20 mouse cellular contexts compared by ENCODE assay signal in the genomic region with DNA sequence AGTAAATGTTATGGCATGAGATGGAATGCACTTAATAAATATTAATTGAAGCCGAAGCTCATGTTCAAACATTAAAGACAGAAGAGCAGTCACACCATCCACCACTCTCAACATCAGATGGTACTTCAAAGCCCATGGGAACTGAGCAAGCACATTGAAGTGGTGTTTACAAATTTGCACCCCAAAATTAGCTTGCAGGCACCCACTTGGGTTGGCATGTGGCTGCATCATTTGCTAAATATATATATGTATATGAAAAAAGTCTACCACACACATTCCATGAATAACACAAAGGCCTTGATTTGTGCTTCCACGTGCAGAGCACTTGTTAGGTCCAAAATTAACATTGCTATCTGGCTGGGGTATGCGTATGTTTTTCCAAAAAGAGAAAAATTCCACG.
A peak's percentile ranks its signal among the peaks of the same experiment; 100 is the strongest.
DNase-seq lines count a peak whose midpoint lies in the region; ATAC-seq lines count a peak whose summit lies in the region.
"Had no signal": no experiment of that assay in that cellular context is flagged by ENCODE, and none has a peak within 500 bp of the region (broad histone marks: within the 10 kb centered on the region; RNA-seq: fewer than 3 reads in every experiment).

No protein-coding gene starts in this region.

- DNase-seq in frontal cortex, postnatal 25 days (ENCODE audit: low spot score in 2 of 2), result no peak
- peak; percentile 4 to 11 for DNase-seq in layer of hippocampus, adult 18-20 months (ENCODE audit: low spot score in 2 of 2)
- DNase-seq in layer of hippocampus, adult 8-10 months (ENCODE audit: low spot score in 2 of 2), result no peak
- DNase-seq in left cerebral cortex, postnatal 14 days (ENCODE audit: low spot score in 2 of 2), result peak; percentile 12 to 18
- no peak for DNase-seq in left cerebral cortex, postnatal 36 days (ENCODE audit: low spot score in 2 of 2)
- peak; percentile 60 for DNase-seq in brain, adult 2 months (ENCODE audit: low read depth, low spot score)
- no peak for DNase-seq in cerebellum, adult 18-20 months
- DNase-seq: adrenal gland, postnatal 10 days; adrenal gland, postnatal 36 days; B cell, adult 2 months; cerebellum, adult 11 months; cerebellum, adult 8-10 months; cerebellum, postnatal 10 days; cerebellum, postnatal 36 days; embryo, embryonic 11 days; gastrocnemius, postnatal 25 days; heart, adult 18-20 months had no signal

- intact Hi-C loops in left cerebral cortex, postnatal 14 days (cut with DNase I), result no loop called here
- intact Hi-C loops in left cerebral cortex, postnatal 36 days (cut with DNase I), result no loop called here

- ATAC-seq in frontal cortex, adult (ENCODE audit: low TSS enrichment), result peak; percentile 60
- ATAC-seq: forebrain, embryonic 15.5 days; Patski had no signal

Comparison
In these comparisons a context has a peak if more than half of its experiments do, and no peak if none do; other contexts are left out.
1. DNase-seq: peak in layer of hippocampus, adult 18-20 months (2 of 2), left cerebral cortex, postnatal 14 days (2 of 2) and brain, adult 2 months (single experiment); none in frontal cortex, postnatal 25 days (0 of 2), layer of hippocampus, adult 8-10 months (0 of 2), left cerebral cortex, postnatal 36 days (0 of 2) and cerebellum, adult 18-20 months (0 of 2).